Mouse (Mus musculus) right cerebral cortex, adult 18-20 months (tissue): ENCODE measurements around the gene Kcnip2.
A peak's percentile ranks its signal among the peaks of the same experiment; 100 is the strongest.

Experiments
- DNase-seq: peaks from one replicate; pipeline ENCODE4 v3.0.0; 2022; ENCODE audit warnings: mixed read lengths

Gene Kcnip2

GRCm38 (mm10) chr19:45815831-45816405 lies at the start of gene Kcnip2:
Kcnip2 (minus strand) TSS chr19:45816061.
- peak; percentile 78 for DNase-seq

- DNase-seq: no peak
These were observed 39.5 kb upstream of the Kcnip2 start for GRCm38 (mm10) chr19:45855284-45855920.

DNA sequence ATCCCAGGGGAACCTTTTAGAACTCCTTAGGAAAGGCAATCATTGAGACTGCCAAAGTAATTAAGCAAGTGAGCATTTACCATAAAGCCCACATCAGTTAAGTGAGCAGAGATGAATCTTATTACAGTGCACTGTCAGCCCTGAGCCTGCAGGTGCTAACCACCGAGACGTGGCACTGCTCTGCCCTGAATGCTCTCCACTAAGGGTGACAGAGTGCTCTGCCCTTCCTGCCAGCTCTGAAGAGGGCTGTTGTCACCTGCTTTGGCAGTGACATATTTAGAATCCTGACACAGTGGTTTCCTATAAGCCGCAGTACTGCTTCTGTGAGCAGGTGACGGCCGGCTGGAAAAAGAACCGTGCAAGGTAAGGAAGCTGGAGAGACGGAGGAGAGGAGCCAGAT lies 38.7 kb upstream of the Kcnip2 start:
- DNase-seq: no peak

DNA sequence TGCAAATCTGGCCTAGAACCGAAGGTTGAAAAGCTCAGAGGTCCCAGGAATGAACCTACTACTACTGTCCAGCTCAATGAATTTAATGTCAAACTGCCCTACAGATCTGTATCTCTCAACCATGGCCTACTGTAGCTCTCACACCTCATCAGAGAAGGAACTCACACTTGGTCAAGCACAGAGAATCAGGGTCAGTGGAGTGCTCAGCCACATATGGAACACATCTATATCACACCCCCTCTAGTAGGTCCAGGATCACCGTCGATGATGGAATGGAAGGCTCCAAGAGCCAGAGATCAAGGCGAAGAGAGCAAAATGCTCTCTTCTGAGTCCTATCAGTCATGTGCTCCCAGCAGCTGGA lies 31.9 kb upstream of the Kcnip2 start:
- no peak for DNase-seq

DNA sequence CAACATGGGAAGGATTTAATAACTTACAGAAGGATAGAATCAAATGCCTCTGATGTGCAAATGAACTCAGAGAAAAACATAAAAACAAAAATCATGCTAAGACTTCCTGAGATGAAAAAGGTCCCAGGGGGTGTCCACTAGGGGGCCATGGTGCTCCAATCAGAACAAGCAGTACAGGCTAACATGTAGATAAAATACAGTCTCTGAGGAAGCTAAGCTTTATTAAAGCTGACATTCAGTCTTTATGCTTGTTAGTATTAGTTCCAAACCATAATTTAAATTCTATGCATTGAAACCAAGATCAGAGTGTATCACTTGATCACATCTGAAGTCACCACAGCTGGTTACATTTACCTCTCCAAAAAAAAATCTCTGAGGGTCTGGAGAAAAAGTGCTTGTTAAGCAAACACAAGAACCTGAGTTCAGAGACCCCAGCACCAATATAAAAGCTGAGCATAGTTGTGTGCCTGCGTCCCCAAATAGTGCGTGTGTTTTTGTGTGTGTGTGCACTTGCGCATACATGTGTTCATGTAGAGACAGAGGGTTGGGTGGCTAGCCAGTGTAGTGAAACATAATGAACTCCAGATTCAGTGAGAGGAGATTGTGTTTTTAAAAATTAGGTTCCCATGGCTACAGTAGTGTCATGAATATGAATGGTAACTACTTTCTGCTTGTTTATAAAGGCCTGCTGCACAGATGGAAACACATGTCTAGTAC lies 31.3 kb upstream of the Kcnip2 start:
- peak; percentile 31 for DNase-seq

DNA sequence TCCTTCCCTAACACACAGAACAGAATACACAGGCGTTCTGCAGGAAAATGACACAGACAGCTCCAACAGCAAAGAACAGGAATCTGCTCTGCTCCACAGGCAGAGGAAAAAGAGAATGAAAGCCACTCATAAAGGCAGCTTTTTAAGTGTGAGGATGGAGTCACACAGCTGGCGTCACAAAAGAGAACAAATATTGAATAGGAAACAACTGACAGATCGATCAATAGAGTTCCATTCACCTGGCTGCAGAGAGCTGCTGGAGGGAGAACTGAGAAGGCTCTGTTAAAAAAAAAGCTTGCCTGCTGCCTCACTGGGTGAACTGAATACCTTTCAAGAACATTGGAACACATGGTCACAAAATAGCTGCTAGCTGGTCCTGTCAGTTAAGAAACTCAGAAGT lies 28.3 kb upstream of the Kcnip2 start:
- no peak for DNase-seq

DNA sequence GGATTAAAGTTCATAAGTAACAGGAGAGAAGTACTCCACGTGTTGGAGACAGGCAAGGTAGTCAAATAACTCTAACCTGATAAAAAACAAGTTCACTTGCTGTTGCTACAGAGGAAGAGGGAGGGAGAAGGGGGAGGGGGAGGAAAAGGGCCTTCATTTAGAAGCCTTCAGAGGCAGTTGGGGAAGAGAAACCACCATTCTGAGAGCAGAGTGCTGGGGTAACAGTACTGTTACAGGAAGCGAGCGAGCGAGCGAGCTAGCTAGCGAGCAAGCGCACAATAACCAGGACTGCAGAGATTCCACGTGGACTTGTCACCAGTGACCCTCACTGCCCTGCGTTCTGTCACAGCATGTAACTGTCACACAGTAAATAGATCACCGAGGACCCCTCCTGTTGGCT lies 27.6 kb upstream of the Kcnip2 start:
- DNase-seq: no peak

DNA sequence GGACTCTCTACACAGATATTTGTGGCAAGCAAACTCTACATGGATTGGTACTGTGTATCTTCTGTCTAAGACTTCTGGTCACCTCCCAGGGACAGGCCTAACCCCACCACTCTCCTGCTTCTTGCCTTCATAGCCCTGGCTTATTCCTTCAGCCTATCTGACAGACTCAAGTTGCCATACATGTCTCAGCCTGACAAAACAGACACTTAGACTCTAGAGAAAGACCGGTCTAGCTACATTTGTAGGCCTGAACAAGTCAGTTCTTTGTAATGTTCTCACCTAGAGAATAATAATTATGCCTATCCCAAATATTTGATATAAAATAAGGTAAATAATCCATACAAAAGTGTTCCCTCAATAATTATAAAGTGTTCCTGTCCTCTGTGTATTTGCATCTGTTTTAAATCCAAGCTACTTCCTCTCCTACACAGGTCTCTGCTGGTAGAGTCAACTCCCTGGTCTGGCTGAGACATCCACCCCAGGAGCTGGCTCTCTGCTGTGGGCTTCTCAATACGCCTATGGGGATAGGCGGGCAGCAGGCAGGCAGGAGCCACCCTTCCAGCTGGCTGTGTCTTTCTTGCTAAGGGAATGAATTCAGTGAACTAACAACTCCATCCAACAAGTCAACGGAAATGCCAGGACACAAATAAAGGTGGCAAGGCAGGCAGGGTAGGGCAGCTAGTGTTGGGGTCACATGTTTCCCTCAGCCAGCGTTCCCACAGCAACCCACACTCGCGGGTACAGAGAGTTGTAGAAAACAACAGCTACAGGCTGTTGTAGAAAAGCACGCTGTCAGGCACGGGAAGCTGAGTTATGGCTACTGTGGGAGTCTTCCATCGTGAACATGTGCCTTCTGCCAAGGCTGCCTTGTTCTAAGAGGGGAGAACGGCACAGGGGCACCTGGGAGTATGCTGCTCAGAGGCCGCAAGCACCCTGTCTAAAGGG lies 21.5 kb upstream of the Kcnip2 start:
- no peak for DNase-seq

GRCm38 (mm10) chr19:45835490-45835889 lies 19.6 kb upstream of the Kcnip2 start:
- no peak for DNase-seq

GRCm38 (mm10) chr19:45833665-45834064 lies 17.8 kb upstream of the Kcnip2 start:
- DNase-seq: no peak

GRCm38 (mm10) chr19:45830679-45831078 lies 14.8 kb upstream of the Kcnip2 start:
- no peak for DNase-seq

DNA sequence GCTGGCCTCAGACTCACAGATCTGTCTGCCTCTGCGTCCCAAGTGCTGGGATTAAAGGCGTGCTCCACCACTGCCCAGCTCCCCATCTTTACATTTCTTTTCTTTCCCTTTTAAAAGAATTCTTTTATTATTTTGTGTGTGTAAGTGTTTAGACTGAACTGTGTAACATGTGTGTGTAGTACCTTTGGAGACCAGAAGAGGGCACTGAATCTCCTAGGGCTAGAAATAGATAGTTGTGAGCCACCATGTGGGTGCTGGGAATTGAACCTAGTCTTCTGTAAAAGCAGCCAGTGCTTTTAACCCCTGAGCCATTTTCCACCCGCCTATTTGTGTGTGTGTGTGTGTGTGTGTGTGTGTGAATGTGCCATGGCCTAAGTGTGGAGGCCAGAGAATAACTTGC lies 11.9 kb upstream of the Kcnip2 start:
- DNase-seq: no peak

- no peak for DNase-seq
These were observed 11.3 kb upstream of the Kcnip2 start for GRCm38 (mm10) chr19:45827125-45827524.

- DNase-seq: no peak
These were observed 10.3 kb upstream of the Kcnip2 start for GRCm38 (mm10) chr19:45826146-45826545.

DNA sequence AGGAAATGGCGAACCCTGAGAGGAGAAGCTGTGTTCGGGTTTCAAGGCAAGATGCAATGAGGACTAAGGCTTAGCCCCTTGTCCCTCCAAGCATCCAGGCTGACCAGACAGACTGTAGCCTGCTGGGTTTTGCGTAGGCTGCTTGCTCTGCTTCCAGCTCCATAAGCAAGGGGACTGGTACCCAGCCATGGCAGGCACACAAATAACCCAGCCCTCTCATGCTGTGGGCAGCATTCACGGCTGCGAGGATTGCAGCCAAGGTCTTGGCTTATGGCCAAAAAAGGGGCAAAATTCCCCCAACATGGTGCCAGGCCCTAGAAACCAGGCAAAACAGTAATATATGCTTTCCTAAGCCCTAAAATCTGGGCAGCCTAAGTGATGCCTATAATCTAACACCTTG lies 6.0 kb upstream of the Kcnip2 start:
- no peak for DNase-seq

GRCm38 (mm10) chr19:45817816-45818490 lies 2.1 kb upstream of the Kcnip2 start:
- DNase-seq: peak; percentile 66

GRCm38 (mm10) chr19:45816727-45817126 lies 866 bp upstream of the Kcnip2 start:
- no peak for DNase-seq

DNA sequence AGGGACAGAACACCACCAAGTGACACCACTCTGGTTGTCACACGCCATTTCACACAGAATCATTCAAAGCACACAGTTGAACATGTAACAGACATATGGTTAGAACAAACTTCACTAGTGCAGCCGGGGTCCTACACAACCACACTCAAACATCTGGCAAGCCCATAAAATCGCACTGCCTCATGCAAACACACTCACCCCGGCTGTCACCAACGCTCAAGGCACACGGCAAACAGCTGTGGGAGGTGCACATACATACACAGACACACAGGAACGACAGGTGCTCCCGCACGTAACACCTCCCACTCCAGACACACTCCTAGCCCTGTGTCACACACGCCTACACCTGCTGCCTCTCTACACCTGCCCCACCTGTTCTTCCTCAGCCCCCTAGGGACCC lies 691 bp downstream of the Kcnip2 start:
- DNase-seq: no peak

- DNase-seq: no peak
These were observed 2.1 kb downstream of the Kcnip2 start for GRCm38 (mm10) chr19:45813801-45814200.

DNA sequence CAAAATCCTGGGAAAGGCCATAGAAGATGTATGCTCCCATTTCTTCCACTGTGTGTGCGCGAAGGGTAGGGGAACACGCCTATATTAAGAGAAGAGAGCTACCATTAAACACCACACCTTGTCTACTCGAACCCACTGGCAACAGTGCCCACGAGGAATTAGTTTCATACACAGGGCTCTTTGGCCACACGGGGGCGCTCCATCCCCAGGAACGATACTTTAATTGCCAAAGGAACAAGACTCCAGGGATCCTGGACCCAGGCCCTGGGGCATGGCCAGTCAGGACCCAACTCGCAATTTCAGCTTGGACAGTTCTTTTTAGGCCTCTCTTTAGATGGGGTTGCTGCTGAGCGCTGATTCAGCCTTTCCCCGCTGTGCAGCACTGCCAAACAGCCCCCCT lies 2.6 kb downstream of the Kcnip2 start:
- peak; percentile 86 for DNase-seq

- DNase-seq: no peak
These were observed 3.1 kb downstream of the Kcnip2 start for GRCm38 (mm10) chr19:45812673-45813252.

DNA sequence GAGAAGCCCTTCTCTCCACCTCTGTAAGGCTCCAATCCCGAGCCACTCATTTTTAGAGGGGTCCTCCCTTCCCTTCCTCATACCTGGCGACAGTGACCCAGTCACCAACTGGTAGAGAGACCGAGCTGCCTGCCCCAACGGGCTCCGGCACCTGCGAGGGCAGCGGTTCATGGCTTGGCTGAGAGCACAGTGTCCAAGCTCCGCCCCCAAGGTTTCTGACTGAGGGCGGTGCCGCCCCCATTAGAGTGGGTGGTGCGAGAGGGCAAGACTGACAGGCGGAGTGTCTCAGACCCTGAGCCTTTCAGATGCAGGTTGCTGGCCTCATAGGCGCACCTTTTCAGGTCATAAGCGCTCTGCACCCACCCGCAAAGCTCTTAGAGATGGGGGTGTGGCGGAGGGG lies 3.7 kb downstream of the Kcnip2 start:
- DNase-seq: no peak
